Mouse (Mus musculus): ENCODE measurements around the gene Mybpc1. TPM values are rescaled to one million over a fixed set of nuclear protein-coding genes. Genes with fewer than 3 reads are reported as not detected.

The Mybpc1 gene
- polyA plus RNA-seq, 1 experiment from 2014 or later = 6.5 TPM

DNA sequence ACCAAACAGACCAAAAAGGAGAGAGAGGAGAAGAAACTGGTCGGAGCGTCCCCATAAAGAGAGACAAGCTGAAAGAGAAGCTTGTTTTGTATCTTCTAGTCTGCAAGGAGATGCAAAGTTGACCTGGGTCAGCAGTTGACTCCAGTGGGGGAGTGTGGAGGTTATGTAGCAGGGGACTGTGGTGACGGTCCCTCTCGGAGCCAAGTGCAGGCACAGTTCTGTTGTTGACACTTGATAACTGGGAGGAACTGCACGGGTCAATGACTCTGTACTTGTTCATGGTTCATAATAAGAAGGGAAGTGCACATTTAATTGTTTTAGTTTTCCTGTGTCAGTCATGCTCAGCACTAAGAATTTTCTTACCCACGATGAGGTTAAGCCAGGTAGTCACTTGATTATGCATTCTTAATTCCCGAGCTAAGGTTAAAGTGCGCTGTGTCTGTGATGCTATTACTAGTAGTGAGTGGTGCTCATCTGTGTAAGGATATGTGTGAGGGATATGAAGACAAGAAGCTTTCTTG is 30.8 kb downstream of the Mybpc1 start:
- no peak overlapping the region for H3K4me2 ChIP-seq (replicated peaks; ENCODE audit: low read depth, low read length)
- no peak overlapping the region for H3K9ac ChIP-seq (replicated peaks; ENCODE audit: low read length)
- peaks cover 5% of the 10 kb centered on the region; the same call in 1 of the 2 replicates for H3K4me1 ChIP-seq (ENCODE audit: insufficient read depth, low read length)
- H3K9me3 ChIP-seq (ENCODE audit: low read length) = no peaks in the 10 kb centered on the region
- no peak overlapping the region for H3K27ac ChIP-seq (ENCODE audit: low read length)
- H3K27me3 ChIP-seq (ENCODE audit: insufficient read depth, low read length) = no peaks in the 10 kb centered on the region
- no peak overlapping the region for H3K4me3 ChIP-seq (ENCODE audit: low read length)
- no peaks in the 10 kb centered on the region for H3K36me3 ChIP-seq (ENCODE audit: insufficient read depth, low read length)
- 31% methylated on average over 8 of the region's 8 CpGs for WGBS
- ATAC-seq (ENCODE audit: low FRiP score, low TSS enrichment) = peak; percentile 82

DNA sequence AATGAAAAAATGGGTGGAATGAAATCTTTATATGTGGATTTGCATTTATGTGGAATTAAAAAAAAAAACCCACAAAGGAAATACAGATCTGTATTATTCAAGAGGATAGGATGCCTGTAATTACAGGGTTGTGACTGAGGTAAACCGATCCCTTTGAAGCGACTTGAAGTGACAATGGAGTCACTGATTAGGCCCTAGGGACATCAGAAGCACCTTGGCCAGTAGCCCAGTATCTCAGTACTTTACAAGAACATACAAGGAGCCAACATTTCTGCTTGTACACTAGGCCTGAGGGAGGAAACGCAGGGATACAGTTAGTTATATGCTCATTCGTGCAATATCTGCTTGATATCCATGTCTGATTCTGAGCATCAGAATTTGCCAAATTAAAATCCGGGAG is 32.8 kb downstream of the Mybpc1 start:
- Histone ChIP-seq H3K9ac (replicated peaks; ENCODE audit: low read length) (no peak overlapping the region), H3K27ac (ENCODE audit: low read length) (no peak overlapping the region), H3K27me3 (ENCODE audit: insufficient read depth, low read length) (no peaks in the 10 kb centered on the region), H3K4me2 (replicated peaks; ENCODE audit: low read depth, low read length) (no peak overlapping the region), H3K4me3 (ENCODE audit: low read length) (no peak overlapping the region), H3K36me3 (ENCODE audit: insufficient read depth, low read length) (no peaks in the 10 kb centered on the region), H3K4me1 (ENCODE audit: insufficient read depth, low read length) (peaks cover 5% of the 10 kb centered on the region; the same call in 1 of the 2 replicates), H3K9me3 (ENCODE audit: low read length) (no peaks in the 10 kb centered on the region)
- 81% methylated on average over 5 of the region's 5 CpGs for WGBS
- ATAC-seq (ENCODE audit: low FRiP score, low TSS enrichment) = no peak

GRCm38 (mm10) chr10:88557046-88557445 is 47.9 kb downstream of the Mybpc1 start:
- H3K9me3 ChIP-seq (ENCODE audit: low read length) = no peaks in the 10 kb centered on the region
- 91% methylated on average over 6 of the region's 6 CpGs for WGBS
- ATAC-seq (ENCODE audit: low FRiP score, low TSS enrichment) = no peak

DNA sequence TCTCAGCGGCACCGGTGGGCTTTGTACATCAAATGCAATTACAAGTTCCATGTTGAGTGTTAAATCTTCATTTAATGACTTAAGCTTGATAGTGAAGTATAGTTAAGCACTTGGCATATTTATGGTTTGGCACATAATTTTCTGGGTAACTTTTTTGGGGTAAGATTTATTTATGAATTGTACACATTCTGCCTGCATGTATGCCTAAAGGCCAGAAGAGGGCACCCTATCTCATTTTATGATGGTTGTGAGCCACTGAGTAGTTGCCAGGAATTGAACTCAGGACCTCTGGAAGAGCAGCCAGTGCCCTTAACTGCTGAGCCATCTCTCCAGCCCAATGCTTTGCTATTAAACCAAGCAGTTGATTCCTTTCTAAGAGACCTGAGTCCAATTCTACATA is 52.2 kb downstream of the Mybpc1 start:
- Histone ChIP-seq H3K36me3 (ENCODE audit: insufficient read depth, low read length) (no peaks in the 10 kb centered on the region), H3K9ac (replicated peaks; ENCODE audit: low read length) (no peak overlapping the region), H3K27me3 (ENCODE audit: insufficient read depth, low read length) (no peaks in the 10 kb centered on the region), H3K9me3 (ENCODE audit: low read length) (0 out of 2 replicates have a peak, but pooled peaks cover 3% of the 10 kb centered on the region), H3K4me2 (replicated peaks; ENCODE audit: low read depth, low read length) (no peak overlapping the region), H3K27ac (ENCODE audit: low read length) (no peak overlapping the region), H3K4me1 (ENCODE audit: insufficient read depth, low read length) (no peaks in the 10 kb centered on the region), H3K4me3 (ENCODE audit: low read length) (no peak overlapping the region)
- no peak for ATAC-seq (ENCODE audit: low FRiP score, low TSS enrichment)
- WGBS = 80% methylated on average over 2 of the region's 2 CpGs

More at GRCm38 (mm10) chr10:88557046-88557445, 47.9 kb downstream of the Mybpc1 start:
- Histone ChIP-seq H3K27me3 (ENCODE audit: insufficient read depth, low read length) (no peaks in the 10 kb centered on the region), H3K27ac (ENCODE audit: low read length) (no peak overlapping the region), H3K36me3 (ENCODE audit: insufficient read depth, low read length) (no peaks in the 10 kb centered on the region), H3K4me3 (ENCODE audit: low read length) (no peak overlapping the region), H3K4me2 (replicated peaks; ENCODE audit: low read depth, low read length) (no peak overlapping the region), H3K9ac (replicated peaks; ENCODE audit: low read length) (no peak overlapping the region), H3K4me1 (ENCODE audit: insufficient read depth, low read length) (no peaks in the 10 kb centered on the region)

GRCm38 (mm10) chr10:88550225-88550624 is 54.7 kb downstream of the Mybpc1 start:
- ATAC-seq (ENCODE audit: low FRiP score, low TSS enrichment) = no peak
- 0 out of 2 replicates have a peak, but pooled peaks cover 3% of the 10 kb centered on the region for H3K9me3 ChIP-seq (ENCODE audit: low read length)
- 84% methylated on average over 3 of the region's 3 CpGs for WGBS
- no peak overlapping the region for H3K27ac ChIP-seq (ENCODE audit: low read length)
- no peaks in the 10 kb centered on the region for H3K36me3 ChIP-seq (ENCODE audit: insufficient read depth, low read length)
- H3K27me3 ChIP-seq (ENCODE audit: insufficient read depth, low read length) = no peaks in the 10 kb centered on the region
- no peak overlapping the region for H3K4me3 ChIP-seq (ENCODE audit: low read length)
- no peak overlapping the region for H3K9ac ChIP-seq (replicated peaks; ENCODE audit: low read length)
- H3K4me1 ChIP-seq (ENCODE audit: insufficient read depth, low read length) = no peaks in the 10 kb centered on the region
- H3K4me2 ChIP-seq (replicated peaks; ENCODE audit: low read depth, low read length) = no peak overlapping the region

GRCm38 (mm10) chr10:88547635-88548034 is 57.3 kb downstream of the Mybpc1 start:
- Histone ChIP-seq H3K36me3 (ENCODE audit: insufficient read depth, low read length) (no peaks in the 10 kb centered on the region), H3K4me3 (ENCODE audit: low read length) (no peak overlapping the region), H3K4me1 (ENCODE audit: insufficient read depth, low read length) (no peaks in the 10 kb centered on the region), H3K9ac (replicated peaks; ENCODE audit: low read length) (no peak overlapping the region), H3K4me2 (replicated peaks; ENCODE audit: low read depth, low read length) (no peak overlapping the region), H3K27ac (ENCODE audit: low read length) (no peak overlapping the region), H3K9me3 (ENCODE audit: low read length) (peaks cover 11% of the 10 kb centered on the region; the same call in 1 of the 2 replicates), H3K27me3 (ENCODE audit: insufficient read depth, low read length) (no peaks in the 10 kb centered on the region)
- 43% methylated on average over 2 of the region's 2 CpGs for WGBS
- ATAC-seq (ENCODE audit: low FRiP score, low TSS enrichment) = peak; percentile 59; the same call in 1 of the 2 replicates

- Histone ChIP-seq H3K27ac (ENCODE audit: low read length) (no peak overlapping the region), H3K27me3 (ENCODE audit: insufficient read depth, low read length) (no peaks in the 10 kb centered on the region), H3K4me3 (ENCODE audit: low read length) (no peak overlapping the region), H3K4me2 (replicated peaks; ENCODE audit: low read depth, low read length) (no peak overlapping the region), H3K4me1 (ENCODE audit: insufficient read depth, low read length) (no peaks in the 10 kb centered on the region), H3K9ac (replicated peaks; ENCODE audit: low read length) (no peak overlapping the region), H3K9me3 (ENCODE audit: low read length) (no peaks in the 10 kb centered on the region; the same call in 1 of the 2 replicates), H3K36me3 (ENCODE audit: insufficient read depth, low read length) (no peaks in the 10 kb centered on the region)
- 70% methylated on average over 5 of the region's 5 CpGs for WGBS
- ATAC-seq (ENCODE audit: low FRiP score, low TSS enrichment) = no peak
Observed at GRCm38 (mm10) chr10:88530631-88531030, 74.3 kb downstream of the Mybpc1 start.

- H3K9me3 ChIP-seq (ENCODE audit: low read length) = no peaks in the 10 kb centered on the region
- no peak for ATAC-seq (ENCODE audit: low FRiP score, low TSS enrichment)
- no peaks in the 10 kb centered on the region for H3K27me3 ChIP-seq (ENCODE audit: insufficient read depth, low read length)
- no peaks in the 10 kb centered on the region for H3K36me3 ChIP-seq (ENCODE audit: insufficient read depth, low read length)
- no peak overlapping the region for H3K9ac ChIP-seq (replicated peaks; ENCODE audit: low read length)
- 84% methylated on average over 2 of the region's 2 CpGs for WGBS
- no peak overlapping the region for H3K27ac ChIP-seq (ENCODE audit: low read length)
- H3K4me1 ChIP-seq (ENCODE audit: insufficient read depth, low read length) = no peaks in the 10 kb centered on the region
- no peak overlapping the region for H3K4me2 ChIP-seq (replicated peaks; ENCODE audit: low read depth, low read length)
- H3K4me3 ChIP-seq (ENCODE audit: low read length) = no peak overlapping the region
Observed at GRCm38 (mm10) chr10:88524016-88524415, 80.9 kb downstream of the Mybpc1 start.

DNA sequence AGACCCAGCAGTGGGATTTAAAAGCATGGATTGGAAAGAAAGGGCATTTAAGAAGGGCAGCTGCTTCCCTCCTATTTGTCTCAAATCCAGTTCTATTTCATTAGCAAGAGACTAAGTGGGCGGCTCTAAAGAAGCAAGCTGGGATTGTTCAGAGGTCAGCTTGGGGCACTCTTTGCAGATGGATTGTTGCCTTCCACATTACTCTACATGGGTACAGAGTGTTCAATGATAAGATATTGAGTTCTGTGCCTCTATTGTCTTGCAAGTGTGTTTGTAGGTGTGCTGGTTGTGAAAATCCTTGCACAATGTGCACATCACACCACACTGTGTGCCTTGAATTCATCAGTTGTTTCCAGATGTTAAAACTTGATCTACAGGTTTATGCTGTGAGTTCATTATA is 81.7 kb downstream of the Mybpc1 start:
- no peak overlapping the region for H3K4me3 ChIP-seq (ENCODE audit: low read length)
- no peak for ATAC-seq (ENCODE audit: low FRiP score, low TSS enrichment)
- no peak overlapping the region for H3K4me2 ChIP-seq (replicated peaks; ENCODE audit: low read depth, low read length)
- no peaks in the 10 kb centered on the region for H3K4me1 ChIP-seq (ENCODE audit: insufficient read depth, low read length)
- H3K27ac ChIP-seq (ENCODE audit: low read length) = no peak overlapping the region
- WGBS = 82% methylated on average over 1 of the region's 1 CpGs
- H3K36me3 ChIP-seq (ENCODE audit: insufficient read depth, low read length) = no peaks in the 10 kb centered on the region
- H3K9me3 ChIP-seq (ENCODE audit: low read length) = no peaks in the 10 kb centered on the region
- H3K27me3 ChIP-seq (ENCODE audit: insufficient read depth, low read length) = no peaks in the 10 kb centered on the region
- no peak overlapping the region for H3K9ac ChIP-seq (replicated peaks; ENCODE audit: low read length)

DNA sequence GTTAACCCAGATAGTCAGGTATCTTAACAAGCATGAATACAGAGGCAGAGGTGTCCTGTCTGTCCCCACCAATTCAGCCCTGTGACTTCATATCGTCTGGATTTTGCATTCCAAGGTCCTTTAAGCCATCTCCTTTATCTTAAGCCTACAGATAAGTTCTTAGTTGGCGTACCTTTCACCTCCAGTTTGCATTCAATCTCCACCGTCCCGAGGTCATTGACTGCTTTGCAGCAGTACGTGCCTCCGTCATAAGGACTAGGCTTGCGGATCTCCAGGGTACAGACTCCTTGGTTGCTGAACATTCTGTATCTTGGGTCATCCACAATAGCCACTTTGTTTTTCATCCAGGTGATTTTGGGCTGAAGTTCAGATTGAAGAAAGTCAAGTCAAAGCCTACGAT is 82.2 kb downstream of the Mybpc1 start:
- H3K4me2 ChIP-seq (replicated peaks; ENCODE audit: low read depth, low read length) = no peak overlapping the region
- no peaks in the 10 kb centered on the region for H3K9me3 ChIP-seq (ENCODE audit: low read length)
- no peak overlapping the region for H3K27ac ChIP-seq (ENCODE audit: low read length)
- no peaks in the 10 kb centered on the region for H3K36me3 ChIP-seq (ENCODE audit: insufficient read depth, low read length)
- no peak for ATAC-seq (ENCODE audit: low FRiP score, low TSS enrichment)
- no peaks in the 10 kb centered on the region for H3K4me1 ChIP-seq (ENCODE audit: insufficient read depth, low read length)
- H3K27me3 ChIP-seq (ENCODE audit: insufficient read depth, low read length) = no peaks in the 10 kb centered on the region
- H3K9ac ChIP-seq (replicated peaks; ENCODE audit: low read length) = no peak overlapping the region
- 93% methylated on average over 8 of the region's 8 CpGs for WGBS
- H3K4me3 ChIP-seq (ENCODE audit: low read length) = no peak overlapping the region

Measured in kidney, embryonic 16.5 days (tissue).